Mouse (Mus musculus) leukemia stem cell, adult 10-12 weeks (primary cell): ENCODE data around the gene Prss46. TPM values are rescaled to one million over a fixed set of nuclear protein-coding genes. Genes with fewer than 3 reads are reported as not detected.

Experiments
- polyA plus RNA-seq: library from polyadenylated mRNA; stranded (reverse); fragments of >175 nt; gene quantifications from 2 replicates; pipeline ENCODE4 v1.2.3, GENCODE M21; 2012; ENCODE audit warnings: low replicate concordance

Prss46 gene
- polyA plus RNA-seq, result not detected in 2 replicates

GRCm38 (mm10) chr9:110844206-110844605 is at the start of gene Prss46:
TSS of gene Prss46 (plus strand) at chr9:110844506.

GRCm38 (mm10) chr9:110797866-110798265 is 46.4 kb upstream of the Prss46 start, which contains the start of gene Prss42:
TSS of gene Prss42 (plus strand) at chr9:110798166.

GRCm38 (mm10) chr9:110813789-110814188 is 30.5 kb upstream of the Prss46 start, which contains the start of gene Prss44:
TSS of gene Prss44 (plus strand) at chr9:110813994.

GRCm38 (mm10) chr9:110826390-110826789 is 17.9 kb upstream of the Prss46 start, which contains the start of gene Prss43:
TSS of gene Prss43 (plus strand) at chr9:110826690.

GRCm38 (mm10) chr9:110834411-110834810 is 9.9 kb upstream of the Prss46 start, which contains the start of gene Prss45:
TSS of gene Prss45 (plus strand) at chr9:110834588.

GRCm38 (mm10) chr9:110857781-110858472 is 13.6 kb downstream of the Prss46 start, which contains the start of gene Prss50:
TSS of gene Prss50 (plus strand) at chr9:110857967.

GRCm38 (mm10) chr9:110879191-110879920 is 35.0 kb downstream of the Prss46 start, which contains the start of gene Als2cl:
TSS of gene Als2cl (plus strand) at chr9:110879870.

GRCm38 (mm10) chr9:110879998-110880561 is 35.8 kb downstream of the Prss46 start, which contains the start of gene Tmie:
TSS of gene Tmie (minus strand) at chr9:110880113.

Other genes starting within 250 kb of the Prss46 start
- gene Nradd, start 220.1 kb upstream of the Prss46 start, polyA plus RNA-seq, result 1.2 and 2.9 TPM in 2 replicates
- gene Nbeal2, start 190.3 kb upstream of the Prss46 start, polyA plus RNA-seq, result 17.0 and 27.8 TPM in 2 replicates
- gene Ccdc12, start 188.0 kb upstream of the Prss46 start, polyA plus RNA-seq, result 52.5 and 111 TPM in 2 replicates
- not detected in 2 replicates for gene Myl3, start 102.6 kb upstream of the Prss46 start, polyA plus RNA-seq
- gene Pth1r, start 97.4 kb upstream of the Prss46 start, polyA plus RNA-seq, result 0.52 TPM in 1 of 2 replicates, not detected in the other
- gene Prss42, start 46.3 kb upstream of the Prss46 start, polyA plus RNA-seq, result not detected in 2 replicates
- 0.10 TPM in 1 of 2 replicates, not detected in the other for gene Prss44, start 30.5 kb upstream of the Prss46 start, polyA plus RNA-seq
- not detected in 2 replicates for gene Prss43, start 17.8 kb upstream of the Prss46 start, polyA plus RNA-seq
- not detected in 2 replicates for gene Prss45, start 9.9 kb upstream of the Prss46 start, polyA plus RNA-seq
- gene Prss50, start 13.5 kb downstream of the Prss46 start, polyA plus RNA-seq, result 0.24 and 1.2 TPM in 2 replicates
- gene Als2cl, start 35.4 kb downstream of the Prss46 start, polyA plus RNA-seq, result 6.8 and 7.2 TPM in 2 replicates
- gene Tmie, start 35.6 kb downstream of the Prss46 start, polyA plus RNA-seq, result 0.10 and 0.41 TPM in 2 replicates
- not detected in 2 replicates for gene Fam240a, start 72.4 kb downstream of the Prss46 start, polyA plus RNA-seq
- not detected in 2 replicates for gene Tdgf1, start 101.7 kb downstream of the Prss46 start, polyA plus RNA-seq
- not detected in 2 replicates for gene Lrrc2, start 107.0 kb downstream of the Prss46 start, polyA plus RNA-seq
- not detected in 2 replicates for gene Rtp3, start 146.1 kb downstream of the Prss46 start, polyA plus RNA-seq
- gene Ltf, start 174.8 kb downstream of the Prss46 start, polyA plus RNA-seq, result 0.74 and 4.2 TPM in 2 replicates
- 0.28 and 2.0 TPM in 2 replicates for gene Ccrl2, start 213.0 kb downstream of the Prss46 start, polyA plus RNA-seq